Mouse (Mus musculus) spleen, adult 10 weeks (tissue): Measurements from ENCODE around the gene Tmem38a. TPM values are rescaled to one million over a fixed set of nuclear protein-coding genes. Genes with fewer than 3 reads are reported as not detected.

Source experiments
- polyA plus RNA-seq: library from polyadenylated mRNA; stranded (reverse); fragments of 350-450 nt; fragmentation: Illumina TruSeq; extraction: RNeasy Lipid Tissue Mini Kit (QIAGEN cat#74804); gene quantifications from one replicate; pipeline ENCODE4 v1.2.3, GENCODE M21; 2015; ENCODE audit warnings: low replicate concordance; ENCODE audit not compliant: insufficient read depth

Tmem38a gene
- polyA plus RNA-seq = 3.2 TPM

DNA sequence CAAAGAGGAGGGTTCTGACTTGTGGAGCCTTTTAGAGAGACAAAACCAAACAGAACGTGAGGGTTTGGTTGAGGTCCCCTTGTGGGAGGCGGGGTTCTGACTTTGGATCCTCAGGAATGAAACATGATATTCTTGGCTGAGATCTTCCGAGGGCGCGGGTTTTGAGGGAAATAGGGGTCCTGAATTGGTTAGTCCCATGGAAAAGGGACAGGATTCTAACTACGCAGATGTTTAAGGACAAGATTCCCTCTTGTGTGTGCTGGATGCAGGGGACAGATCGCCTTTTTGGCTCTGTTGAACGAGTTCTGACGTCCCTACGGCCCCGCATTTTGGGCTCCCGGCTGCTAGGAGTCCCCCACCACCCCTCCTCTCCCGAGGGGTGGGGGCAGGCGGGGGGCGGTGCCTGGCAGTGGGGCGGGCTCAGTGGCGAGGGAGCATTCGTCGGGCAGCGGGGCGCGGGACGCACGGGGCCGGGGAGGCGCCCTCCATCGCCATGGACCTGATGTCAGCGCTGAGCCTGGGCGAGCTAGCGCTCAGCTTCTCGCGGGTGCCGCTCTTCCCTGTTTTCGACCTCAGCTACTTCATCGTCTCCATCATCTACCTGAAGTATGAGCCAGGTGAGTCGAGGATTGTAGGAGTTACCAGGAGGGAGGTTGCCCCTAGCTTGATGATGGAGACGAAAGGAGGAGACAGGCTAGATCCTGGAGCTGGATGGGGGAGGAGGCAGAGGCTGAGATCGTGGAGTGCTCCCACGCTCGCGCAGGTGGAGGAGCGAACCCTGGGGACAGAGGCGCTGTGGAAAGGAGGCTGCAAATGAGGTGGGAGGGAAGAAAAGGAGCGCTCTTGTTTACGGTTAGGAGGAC, at the start of gene Tmem38a:
Gene Tmem38a, plus strand, starts transcription at position 445 of the 863 bp plus-strand sequence.

GRCm38 (mm10) chr8:72547802-72548643, 23.8 kb upstream of the Tmem38a start, which contains the start of gene Med26:
Gene Med26 (minus strand): TSS chr8:72548270.

GRCm38 (mm10) chr8:72570633-72571610, 933 bp upstream of the Tmem38a start, which contains the start of gene Smim7:
Gene Smim7 (minus strand): TSS chr8:72571088.

Other genes with a start within 250 kb of the Tmem38a start
- 83.9 TPM for gene Eps15l1, start 150.6 kb upstream of the Tmem38a start, polyA plus RNA-seq
- gene Calr3, start 128.2 kb upstream of the Tmem38a start, polyA plus RNA-seq = 0.47 TPM
- 14.4 TPM for gene 1700030K09Rik, start 128.2 kb upstream of the Tmem38a start, polyA plus RNA-seq
- 26.0 TPM for gene Cherp, start 96.8 kb upstream of the Tmem38a start, polyA plus RNA-seq
- gene Slc35e1, start 79.4 kb upstream of the Tmem38a start, polyA plus RNA-seq = 40.6 TPM
- gene Med26, start 23.8 kb upstream of the Tmem38a start, polyA plus RNA-seq = 4.5 TPM
- gene Smim7, start 967 bp upstream of the Tmem38a start, polyA plus RNA-seq = 77.6 TPM
- gene Nwd1, start 74.7 kb downstream of the Tmem38a start, polyA plus RNA-seq = 0.15 TPM
- 85.2 TPM for gene Sin3b, start 151.2 kb downstream of the Tmem38a start, polyA plus RNA-seq
- gene F2rl3, start 189.8 kb downstream of the Tmem38a start, polyA plus RNA-seq = 5.8 TPM